Mouse (Mus musculus): Measurements from ENCODE around the gene Mettl27. TPM values are rescaled to one million over a fixed set of nuclear protein-coding genes. Genes with fewer than 3 reads are reported as not detected.
"Not testable (repeated sequence)": the region's sequence is repeated elsewhere in the genome, so short reads cannot be mapped to it uniquely, and the experiment has no call there.

Gene Mettl27
- polyA plus RNA-seq, 2 experiments from 2014 or later, result 20.4 to 23.3 TPM

DNA sequence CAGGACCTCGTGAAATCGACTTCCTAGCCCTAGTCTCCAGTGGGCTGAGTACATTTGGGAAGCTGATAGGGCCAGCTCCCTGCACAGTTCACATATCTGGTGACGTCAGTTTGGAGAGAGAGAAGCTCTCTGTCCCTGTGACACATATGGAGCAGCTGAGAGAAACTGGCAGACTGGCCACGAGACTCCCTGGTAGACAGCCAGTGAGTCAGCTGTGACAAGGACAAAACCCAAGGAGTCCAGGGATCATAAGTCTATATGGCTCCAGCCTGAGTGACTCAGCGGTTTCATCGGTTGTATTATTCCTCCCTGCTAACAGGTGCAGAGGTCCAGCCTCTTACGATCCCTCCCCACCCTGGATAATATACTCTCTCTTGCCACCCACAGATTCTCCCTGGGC is 26.9 kb downstream of the Mettl27 start:
- ATAC-seq, result no peak

DNA sequence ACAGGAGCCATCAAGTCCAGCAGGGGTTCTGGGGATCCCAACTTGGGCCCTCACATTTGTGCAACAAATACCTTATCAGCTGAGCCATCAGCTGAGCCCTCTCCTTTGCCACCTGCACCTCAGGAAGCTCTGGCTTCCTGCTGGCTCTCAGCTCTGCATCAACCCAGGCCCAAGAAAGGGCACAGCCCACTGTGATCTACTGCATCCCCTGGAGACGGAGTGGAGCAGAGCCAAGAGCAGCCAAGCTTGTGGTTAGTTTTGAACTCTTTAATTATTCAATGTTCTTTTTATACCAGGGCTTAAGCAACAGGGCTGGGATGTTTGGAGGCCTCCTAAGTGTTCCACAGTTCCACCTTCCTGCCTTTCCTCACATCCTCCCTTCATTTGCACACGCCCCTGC is 28.3 kb downstream of the Mettl27 start:
- no peak for ATAC-seq

DNA sequence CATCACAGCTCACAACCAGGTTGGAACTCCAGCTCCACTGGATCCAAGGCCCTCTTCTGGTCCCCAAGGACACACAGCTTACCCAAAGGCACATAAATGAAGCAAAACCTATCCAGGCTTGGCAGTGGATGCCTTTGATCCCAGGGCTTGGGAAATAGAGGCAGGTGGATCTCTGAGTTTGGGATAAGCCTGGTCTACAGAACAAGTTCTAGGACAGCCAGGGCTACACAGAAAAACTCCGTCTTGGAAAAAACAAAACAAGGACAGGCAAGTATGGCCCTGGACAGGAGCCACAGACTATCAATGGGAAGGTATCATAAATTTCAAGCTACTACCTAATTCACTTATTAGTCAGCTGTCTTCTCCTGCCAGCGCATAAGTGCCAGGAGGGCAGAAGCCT is 29.4 kb downstream of the Mettl27 start:
- ATAC-seq, result no peak

DNA sequence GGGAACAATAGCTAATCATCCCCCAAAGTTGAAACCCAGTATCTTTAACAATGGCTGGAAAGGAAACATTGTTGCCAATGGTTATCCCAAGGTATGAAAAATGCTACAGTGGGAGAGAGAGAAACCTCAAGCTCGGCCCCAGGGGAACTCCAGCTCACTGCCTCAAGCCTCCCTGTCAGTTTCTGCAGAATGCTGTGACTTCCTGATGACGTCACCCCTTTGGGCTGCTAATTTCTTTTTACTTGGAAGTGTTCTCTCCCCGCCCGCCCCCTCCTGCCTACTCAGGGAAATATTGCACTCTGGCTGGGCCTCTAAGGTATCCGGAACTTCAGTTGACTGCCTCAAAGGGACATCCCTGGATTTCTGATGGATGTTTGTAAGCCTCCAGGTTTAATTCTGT is 31.4 kb downstream of the Mettl27 start:
- no peak for ATAC-seq

DNA sequence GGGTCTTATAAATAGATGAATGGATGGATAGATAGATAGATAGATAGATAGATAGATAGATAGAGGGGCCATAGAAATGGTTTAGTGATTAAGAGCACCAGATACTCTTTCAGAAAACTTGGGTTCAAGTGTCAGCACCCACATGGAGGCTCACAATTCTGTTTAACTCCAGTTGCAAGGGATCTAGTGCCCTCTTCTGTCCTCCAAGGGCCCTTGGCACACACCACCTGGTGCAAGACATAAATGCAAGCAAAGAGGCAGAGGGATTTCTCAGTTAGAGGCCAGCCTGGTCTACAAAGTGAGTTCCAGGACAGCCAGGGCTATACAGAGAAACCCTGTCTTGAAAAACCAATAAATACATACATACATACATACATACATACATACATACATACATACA is 32.5 kb downstream of the Mettl27 start:
- not testable (repeated sequence) for ATAC-seq

DNA sequence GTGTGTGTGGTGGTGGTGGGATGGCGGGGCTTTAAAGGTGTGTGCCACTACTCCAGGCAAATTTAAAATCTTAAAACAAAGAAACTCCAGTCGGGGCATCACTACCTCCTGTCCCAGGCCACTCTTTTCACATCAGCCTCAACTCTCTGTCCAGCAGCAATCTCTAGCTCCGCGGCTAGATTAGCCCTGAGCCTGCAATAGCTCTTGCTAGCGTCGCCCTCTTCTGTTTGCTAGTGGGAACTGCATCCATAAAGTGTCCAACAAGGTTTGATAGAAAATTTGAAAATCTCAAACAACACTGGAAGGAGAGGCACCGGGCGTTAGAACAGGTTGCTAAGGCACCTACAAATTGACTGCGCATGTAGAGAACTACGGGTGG is 33.3 kb downstream of the Mettl27 start:
- ATAC-seq, result peak; percentile 57

DNA sequence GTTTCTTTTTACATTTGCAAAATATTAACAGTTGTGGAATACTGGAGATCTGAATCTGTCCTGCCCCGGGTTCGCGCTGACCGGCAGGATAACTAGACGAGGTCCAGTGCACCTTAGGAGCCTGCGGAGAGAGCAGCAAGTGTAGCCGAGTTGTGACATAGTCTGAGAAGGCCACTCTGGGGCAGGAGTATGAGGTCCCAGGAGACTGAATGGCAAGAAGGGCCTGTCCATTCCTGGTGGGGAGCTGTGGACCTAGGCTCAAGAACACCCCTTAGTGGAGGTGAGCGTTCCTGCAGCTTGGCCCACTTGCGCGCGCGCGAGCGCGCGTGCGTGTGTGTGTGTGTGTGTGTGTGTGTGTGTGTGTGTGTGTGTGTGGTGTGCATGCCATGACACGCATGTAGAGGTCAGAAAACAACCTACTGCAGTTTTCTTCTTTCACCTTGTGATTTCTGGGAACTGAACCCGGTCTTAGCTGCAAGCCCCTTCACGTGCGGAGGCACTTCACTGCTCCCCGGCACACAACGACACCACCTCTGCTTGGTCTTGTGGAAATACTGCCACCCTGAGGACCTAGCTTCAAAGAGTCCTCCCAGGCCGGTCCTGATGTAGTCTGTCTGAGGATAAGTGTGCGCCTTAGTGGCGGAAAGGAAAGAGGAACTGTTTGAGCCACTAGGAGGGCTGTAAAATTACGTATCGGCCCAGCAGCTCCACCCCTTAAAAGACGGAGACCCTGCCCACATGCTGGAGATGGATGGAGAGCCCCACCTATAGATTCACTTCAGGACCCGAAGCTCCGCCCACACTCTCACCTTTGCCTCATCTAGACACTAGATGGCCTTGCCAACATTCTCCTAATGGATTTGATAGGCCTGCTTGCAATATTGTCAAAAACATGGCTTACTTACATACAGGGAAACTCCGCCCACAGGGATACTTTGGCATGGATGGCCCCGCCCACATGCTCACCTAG is 34.0 kb downstream of the Mettl27 start:
- ATAC-seq, result peak; percentile 73

DNA sequence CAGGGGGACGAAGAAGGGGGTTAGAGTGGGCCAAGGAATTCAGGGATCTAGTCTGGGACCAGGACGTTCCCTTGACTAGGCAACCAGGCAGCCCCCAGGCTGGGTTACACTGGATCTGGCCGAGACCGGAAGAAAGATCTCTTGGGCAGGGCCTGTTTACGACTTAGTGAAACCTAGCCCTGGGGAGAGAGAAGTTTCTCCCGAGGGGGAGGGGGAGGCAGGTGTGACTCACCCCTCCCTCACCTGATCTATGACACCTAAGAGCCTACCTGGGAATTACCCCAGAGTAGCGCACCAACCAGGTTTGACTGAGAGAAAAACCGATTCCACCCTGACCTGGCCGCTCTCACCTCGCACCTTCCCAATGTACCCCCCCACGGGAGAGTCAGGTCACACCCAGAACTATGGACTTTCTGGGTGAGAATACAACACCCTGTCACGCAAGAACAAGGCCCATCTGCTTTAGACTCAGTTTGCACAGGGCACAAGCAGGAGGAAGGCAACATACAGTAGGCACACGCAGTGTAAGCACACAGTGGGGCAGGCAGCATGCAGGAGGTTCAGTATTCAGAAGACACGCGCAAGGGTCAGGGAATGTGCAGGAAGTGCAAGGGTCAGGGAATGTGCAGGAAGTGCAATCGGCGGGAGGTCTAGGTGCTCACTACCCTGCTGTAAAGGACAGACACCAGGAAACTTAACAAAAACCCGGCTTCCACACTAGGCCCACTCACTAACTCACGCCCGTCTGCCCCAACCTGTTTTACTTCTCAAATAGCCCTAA is 35.2 kb downstream of the Mettl27 start:
- ATAC-seq, result no peak

DNA sequence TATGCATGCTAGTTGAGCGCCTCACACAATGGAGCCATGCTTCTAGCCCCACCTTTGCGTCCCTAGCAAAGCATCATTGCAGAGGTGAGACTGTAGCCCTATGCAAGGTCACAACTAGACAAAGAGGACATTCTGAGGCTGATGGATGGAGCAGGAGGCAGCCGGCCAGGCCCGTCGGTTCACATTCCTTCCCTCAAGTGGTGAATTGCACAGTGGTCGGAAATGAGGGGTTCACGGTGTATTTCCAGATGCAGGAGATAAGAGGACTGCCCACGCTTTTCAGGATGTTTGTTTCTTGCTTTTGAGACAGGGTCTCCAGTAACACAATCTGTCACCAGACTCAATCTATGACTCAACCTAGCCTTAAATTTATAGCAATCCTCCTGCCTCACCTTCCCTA is 38.5 kb downstream of the Mettl27 start:
- no peak for ATAC-seq

DNA sequence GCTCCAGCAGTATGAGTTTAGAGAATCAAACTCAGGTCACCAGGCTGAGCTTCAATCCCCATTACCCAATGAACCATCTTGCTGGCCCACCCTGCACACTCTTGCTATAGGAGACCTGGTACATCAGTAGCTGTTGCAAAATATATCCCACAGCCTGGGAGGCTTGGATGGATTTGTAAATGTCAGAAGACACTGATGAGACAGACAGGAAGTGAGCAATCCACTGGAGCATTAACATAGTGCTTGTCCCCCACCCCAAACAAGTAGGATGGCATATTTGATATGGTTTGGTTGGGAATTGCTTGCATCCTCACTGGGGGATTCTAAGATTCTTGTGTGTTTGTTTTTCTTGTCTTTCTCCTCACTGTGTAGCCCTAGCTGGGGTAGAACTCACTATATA is 40.9 kb downstream of the Mettl27 start:
- ATAC-seq, result no peak

DNA sequence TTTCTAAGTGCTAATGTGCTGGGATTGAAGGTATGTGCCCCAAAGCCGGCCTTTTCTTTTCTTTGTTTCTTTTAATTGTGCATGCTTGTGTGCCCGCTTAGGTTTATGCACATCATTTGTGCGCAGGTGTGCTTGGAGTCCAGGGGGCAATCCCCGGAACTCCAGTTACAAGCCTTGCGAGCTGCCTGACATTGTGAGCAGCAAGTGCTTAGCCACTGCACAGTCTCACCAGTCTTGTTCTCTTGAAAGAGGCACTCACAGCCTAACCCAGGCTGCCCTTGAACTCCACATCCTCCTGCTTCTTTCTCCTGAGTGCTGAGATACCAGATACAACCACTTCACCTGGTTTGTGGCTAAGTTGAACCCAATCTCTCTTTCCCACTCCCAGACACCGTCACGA is 41.4 kb downstream of the Mettl27 start:
- no peak for ATAC-seq

DNA sequence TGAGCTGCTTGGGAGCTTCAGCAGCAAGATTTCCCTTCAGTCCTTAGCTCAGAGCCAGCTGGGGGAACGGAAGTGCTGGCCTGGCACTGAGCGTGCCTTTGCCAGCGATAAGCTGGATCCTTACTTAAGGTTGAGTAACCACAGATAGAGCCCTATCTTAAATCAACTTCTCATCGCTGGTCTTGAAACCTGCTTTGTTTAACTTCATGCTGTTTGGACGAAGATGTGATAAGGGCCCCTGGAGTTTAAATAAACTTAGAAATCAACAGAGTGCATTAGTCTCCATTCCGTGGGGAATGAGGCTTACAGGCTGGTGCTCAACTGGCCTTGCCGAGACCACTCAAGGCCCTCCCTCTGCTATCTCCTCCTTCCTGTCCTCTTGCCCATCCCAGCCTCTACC is 42.1 kb downstream of the Mettl27 start:
- ATAC-seq, result no peak

DNA sequence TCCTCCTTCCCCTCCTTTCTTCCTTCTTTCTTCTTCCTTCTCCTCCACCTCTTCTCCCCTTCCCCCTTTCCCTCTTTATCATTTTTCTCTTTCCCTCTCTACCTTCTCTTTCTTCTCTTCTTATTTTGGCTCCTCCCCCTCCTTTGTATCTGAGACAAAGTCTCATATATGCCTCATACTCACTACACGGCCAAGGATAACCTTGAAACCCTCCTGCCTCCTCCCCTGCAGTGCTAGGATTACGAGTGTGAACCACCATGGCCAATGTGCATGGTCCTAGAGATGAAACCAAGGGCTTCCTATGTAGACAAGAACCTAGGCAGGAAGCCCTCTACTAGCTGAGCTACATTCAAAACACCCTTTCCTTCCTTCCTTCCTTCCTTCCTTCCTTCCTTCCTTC is 42.8 kb downstream of the Mettl27 start:
- no peak for ATAC-seq

DNA sequence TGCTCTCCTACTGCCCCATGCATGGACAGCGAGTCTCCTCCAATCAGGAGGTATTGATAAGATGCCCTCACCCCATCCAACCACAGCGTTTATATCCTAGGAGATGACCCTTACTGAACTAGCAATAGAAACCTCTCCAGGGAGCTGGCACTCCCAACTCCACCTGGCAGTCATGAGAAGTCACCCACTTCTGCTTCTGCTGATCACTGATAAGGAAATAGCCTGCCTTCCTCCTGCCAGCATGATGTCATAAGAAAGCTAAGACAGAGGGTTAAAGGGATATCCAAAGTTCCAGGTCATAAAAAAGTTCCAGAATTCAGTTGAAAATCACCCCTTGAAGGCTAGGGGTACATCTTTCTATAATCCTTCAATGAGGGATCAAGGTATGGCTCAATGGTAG is 44.0 kb downstream of the Mettl27 start:
- ATAC-seq, result no peak

DNA sequence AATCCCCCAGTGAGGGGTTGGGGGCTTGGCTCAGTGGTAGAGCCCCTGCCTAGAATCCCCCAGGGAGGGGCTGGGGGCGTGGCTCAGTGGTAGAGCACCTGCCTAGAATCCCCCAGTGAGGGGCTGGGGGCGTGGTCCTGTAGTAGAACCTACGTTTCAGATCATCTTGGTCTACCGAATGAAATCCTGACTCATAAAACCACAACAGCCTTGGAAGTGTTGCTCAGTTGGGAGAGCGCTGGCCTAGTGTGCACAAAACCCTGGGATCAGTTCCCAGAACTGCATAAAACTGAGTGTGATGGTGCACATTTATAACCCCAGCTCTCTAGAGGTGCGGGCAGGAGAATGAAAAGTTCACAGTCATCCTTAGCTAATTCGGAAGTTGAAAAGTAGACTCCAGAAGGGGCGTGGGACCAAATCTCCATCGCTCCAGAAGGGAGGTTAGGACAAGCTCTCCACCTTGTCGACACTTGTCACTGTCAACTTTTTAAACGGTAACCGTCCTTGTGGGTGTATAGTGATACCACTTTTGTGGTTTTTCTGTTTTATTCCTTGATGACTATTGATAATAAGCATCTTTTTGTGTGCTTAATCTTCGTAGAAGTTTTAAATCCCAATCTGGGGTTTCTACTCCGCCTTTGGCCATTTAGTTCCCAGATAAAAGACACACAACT is 44.5 kb downstream of the Mettl27 start:
- no peak for ATAC-seq

DNA sequence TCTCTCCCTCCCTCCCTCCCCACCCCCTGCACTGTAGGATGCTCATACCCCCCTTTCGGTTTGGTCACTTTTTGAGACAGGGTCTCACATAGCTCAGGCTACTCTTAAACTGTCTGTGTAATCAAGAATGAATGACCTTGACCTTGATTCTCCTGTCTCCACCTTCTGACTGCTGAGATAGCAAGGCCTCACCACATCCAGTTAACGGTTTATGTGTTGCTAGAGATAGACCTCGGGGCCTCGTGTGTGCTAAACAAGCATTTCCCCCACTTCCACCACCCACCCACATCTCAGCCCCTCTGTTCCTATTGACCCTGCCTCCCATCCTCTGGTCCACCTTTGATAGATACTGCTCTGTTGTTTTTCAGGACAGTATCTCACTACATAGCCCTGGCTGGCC is 45.7 kb downstream of the Mettl27 start:
- ATAC-seq, result no peak

DNA sequence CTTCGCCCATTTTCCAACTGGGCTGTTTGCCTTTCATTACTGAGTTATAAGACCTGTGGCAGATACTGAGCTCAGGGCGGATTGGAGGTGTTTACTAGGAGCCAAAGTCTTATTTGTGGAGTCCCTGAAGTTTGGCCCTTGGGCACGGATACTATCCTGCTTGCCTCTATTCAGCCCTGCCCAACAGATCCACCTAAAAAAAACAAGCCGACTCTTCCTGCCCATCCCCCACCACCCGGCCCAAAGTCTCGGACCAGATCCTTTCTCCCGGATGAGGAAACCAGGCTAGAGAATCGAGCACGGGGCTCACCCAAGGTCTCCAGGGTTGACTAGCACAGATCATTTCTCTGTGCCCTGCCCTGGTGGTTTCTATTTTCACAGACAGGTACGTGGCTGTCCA is 49.0 kb downstream of the Mettl27 start:
- no peak for ATAC-seq

DNA sequence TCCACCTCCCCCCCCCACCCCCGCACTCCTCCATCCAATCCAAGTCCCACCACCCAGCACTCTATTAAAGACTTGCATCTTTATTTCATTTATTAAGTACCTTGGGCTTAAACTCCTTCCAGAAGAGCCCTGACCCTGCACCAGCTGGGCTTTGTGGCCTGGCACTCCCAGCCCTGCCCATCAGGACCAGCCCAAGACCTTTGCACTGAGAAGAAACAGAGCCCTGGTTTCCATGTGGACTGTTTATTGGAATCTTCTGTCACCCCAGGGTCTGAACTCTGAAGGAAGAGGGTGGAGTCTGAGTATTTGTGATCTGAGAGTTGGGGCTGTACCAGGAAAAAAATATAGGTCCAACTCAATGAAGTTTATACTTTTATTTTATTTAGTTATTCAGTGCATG is 50.9 kb downstream of the Mettl27 start:
- ATAC-seq, result no peak

DNA sequence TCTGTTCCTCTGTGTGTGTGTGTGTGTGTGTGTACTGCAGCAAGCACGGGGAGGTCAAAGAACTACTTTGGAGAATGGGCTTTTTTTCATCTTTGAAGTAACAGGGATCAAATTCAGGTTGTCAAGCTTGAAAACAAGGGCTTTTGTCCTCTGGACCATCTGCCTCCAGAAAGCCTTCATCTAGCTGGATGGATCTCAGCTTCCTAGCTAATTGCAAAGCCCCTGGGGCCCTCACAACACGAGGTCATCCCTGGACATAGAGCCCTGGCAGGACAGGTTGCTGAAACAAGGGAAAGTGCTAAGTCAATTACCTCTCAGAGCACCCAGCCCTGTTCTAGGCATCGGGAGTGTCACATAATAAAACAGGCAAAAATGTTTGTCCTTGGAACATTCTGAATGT is 51.6 kb downstream of the Mettl27 start:
- ATAC-seq, result no peak

DNA sequence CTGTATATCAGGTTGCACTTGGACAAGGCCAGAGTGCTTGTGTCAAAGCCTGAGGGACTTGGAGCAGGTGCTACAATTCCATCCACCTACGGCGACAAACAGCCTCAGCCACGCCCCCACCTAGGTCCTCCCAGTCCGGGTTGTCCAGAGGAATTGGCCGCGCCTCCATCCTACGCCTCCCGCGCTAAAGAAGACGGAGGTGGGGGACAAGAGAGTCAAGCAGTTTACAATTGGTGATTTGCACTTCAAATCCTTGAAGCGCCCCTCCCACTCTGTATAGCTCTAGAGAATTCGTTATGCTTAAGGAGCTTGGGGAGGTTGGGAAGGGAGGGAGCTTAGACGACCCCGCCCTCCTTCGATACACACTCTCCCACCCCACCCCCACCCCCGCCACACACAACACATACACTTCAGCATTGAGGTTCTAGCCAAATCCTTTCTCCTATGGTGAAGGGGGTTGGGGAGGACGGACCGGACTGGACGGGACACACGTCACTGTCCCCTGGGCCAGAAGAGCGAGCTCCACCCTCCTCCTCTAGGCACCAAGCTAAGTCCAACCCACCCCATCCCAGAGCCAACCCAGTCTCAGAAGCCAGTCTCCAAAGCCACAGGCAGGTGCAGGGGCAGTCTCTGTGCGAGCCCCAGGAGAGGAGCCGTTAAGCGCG is 53.6 kb downstream of the Mettl27 start, which contains the start of gene Cldn3:
Gene Cldn3, plus strand, starts transcription at position 582 of the 665 bp plus-strand sequence.
- ATAC-seq, result no peak

DNA sequence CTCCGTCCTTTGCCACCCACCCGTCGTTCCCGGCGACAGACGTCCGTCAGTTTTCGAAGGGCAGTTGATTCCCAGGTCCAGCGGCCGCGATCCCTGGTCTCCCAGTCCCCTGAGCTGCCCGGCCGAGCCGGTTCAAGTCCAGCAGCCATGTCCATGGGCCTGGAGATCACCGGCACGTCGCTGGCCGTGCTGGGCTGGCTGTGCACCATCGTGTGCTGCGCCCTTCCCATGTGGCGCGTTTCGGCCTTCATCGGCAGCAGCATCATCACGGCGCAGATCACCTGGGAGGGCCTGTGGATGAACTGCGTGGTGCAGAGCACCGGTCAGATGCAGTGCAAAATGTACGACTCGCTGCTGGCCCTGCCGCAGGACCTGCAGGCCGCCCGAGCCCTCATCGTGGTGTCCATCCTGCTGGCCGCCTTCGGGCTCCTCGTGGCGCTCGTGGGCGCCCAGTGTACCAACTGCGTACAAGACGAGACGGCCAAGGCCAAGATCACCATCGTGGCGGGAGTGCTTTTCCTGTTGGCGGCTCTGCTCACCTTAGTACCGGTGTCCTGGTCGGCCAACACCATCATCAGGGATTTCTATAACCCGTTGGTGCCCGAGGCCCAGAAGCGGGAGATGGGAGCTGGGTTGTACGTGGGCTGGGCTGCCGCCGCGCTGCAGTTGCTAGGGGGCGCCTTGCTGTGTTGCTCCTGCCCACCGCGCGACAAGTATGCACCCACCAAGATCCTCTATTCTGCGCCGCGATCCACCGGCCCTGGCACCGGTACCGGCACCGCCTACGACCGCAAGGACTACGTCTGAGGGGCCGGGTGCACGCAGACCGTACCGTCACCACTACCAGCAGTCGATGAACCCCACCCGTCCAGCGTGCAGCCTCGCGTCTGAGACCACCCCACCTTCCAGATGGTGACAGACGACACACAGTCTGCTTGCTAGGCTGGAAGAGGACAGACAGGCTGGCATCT is 54.4 kb downstream of the Mettl27 start:
- ATAC-seq, result no peak

Measured in activated CD4-positive, CD25-positive, alpha-beta regulatory T cell, adult 4 months (primary cell).